Mouse (Mus musculus): ENCODE data around the gene Rnf215. TPM values are rescaled to one million over a fixed set of nuclear protein-coding genes. Genes with fewer than 3 reads are reported as not detected.

Rnf215 gene
- total and polyA plus RNA-seq, 2 experiments = 10.3 to 13.1 TPM

DNA sequence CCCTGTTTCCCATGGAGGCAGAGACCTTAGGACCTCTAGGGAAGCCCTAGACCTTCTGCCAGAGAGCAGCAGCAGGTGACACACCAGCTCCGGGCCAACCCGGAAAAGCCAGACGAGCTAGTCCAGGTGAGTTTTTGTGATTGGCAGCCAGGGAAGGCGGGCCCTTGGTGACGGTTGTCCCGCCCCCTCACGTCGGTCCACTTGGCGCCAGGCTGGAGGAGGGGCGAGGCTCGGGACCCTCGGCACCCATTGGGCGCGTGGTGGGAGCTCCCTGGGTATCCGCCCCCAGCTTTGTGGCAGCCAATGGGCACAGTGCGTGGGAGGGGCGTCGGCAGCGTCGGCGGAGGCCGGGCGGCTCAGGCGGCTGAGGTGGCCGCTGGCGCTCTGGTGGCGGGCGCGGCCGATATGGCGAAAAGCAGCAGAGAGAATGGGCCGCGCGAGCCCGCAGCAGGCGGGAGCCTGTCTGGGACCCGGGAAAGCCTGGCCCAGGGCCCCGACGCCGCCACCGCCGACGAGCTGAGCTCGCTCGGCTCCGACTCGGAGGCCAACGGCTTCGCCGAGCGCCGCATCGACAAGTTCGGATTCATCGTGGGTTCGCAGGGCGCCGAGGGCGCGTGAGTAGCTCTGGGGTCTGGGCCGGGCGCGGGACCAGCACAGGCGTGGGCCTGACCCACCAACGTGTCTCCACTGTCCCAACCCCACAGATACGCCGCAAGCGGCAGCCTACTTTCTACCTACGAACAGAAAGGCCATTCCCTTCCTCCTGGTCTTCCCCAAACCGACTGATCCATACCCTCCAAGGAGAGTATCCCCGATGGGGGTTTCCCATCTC, 51.7 kb downstream of the Rnf215 start, which contains the start of gene Tbc1d10a:
TSS of gene Tbc1d10a (plus strand) at position 304 of the 832 bp plus-strand sequence.
- Histone ChIP-seq H3K27me3 (ENCODE audit: control insufficient read depth, insufficient read depth, low read length) (no peaks in the 10 kb centered on the region), H3K36me3 (ENCODE audit: control insufficient read depth, insufficient read depth, low read length) (no peaks in the 10 kb centered on the region), H3K9ac (ENCODE audit: low read depth, low read length) (peak within 1 kb of the TSS; percentile 85), H3K27ac (replicated peaks; ENCODE audit: insufficient read depth, low read depth, low read length) (peak within 1 kb of the TSS; percentile 58), H3K4me3 (ENCODE audit: insufficient read depth, low read depth, low read length) (peak within 1 kb of the TSS; percentile 82), H3K79me2 (ENCODE audit: control insufficient read depth, insufficient read depth, low read length) (peaks cover 25% of the 10 kb centered on the region; the same call in 1 of the 2 replicates), H3K4me1 (ENCODE audit: control insufficient read depth, insufficient read depth, low read length) (peaks cover 33% of the 10 kb centered on the region)
- peak; percentile 92 for DNase-seq (ENCODE audit: extremely low read depth, low read depth, low spot score)
- TF ChIP-seq CTCF (IDR thresholded peaks at IDR 0.05; ENCODE audit: low read depth, low read length) (0 out of 2 replicates have a peak, but pooled peaks have one; percentile 0), POLR2A (IDR thresholded peaks at IDR 0.05; ENCODE audit: extremely low read depth, insufficient read depth, low read length) (peak; percentile 92)
- under 1% methylated on average over 71 of the region's 71 CpGs for WGBS

DNA sequence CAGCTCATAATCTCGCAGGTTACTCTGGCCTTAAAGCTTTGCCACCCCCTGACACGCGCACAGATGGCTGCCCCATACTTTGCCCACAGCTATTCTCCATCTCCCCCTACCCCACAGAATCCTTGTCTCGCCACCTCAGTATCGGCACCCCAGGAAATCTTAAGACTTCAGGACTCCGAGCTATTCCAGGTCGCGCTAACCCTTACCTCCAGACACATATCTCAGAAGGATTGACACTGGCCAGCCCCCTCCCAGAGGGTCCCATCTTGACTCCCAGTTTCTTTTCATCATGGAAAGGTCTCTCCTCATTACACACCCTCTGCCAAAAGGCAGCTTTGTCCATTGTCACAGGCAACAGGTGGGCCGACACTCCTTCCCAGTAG, 52.3 kb downstream of the Rnf215 start:
- H3K9ac ChIP-seq (ENCODE audit: low read depth, low read length) = peak overlapping the region; percentile 85
- DNase-seq (ENCODE audit: extremely low read depth, low read depth, low spot score) = no peak
- H3K36me3 ChIP-seq (ENCODE audit: control insufficient read depth, insufficient read depth, low read length) = no peaks in the 10 kb centered on the region
- H3K4me1 ChIP-seq (ENCODE audit: control insufficient read depth, insufficient read depth, low read length) = peaks cover 35% of the 10 kb centered on the region
- H3K27ac ChIP-seq (replicated peaks; ENCODE audit: insufficient read depth, low read depth, low read length) = peak overlapping the region; percentile 58
- no peak for TF ChIP-seq POLR2A (IDR thresholded peaks at IDR 0.05; ENCODE audit: extremely low read depth, insufficient read depth, low read length)
- no peak for TF ChIP-seq CTCF (IDR thresholded peaks at IDR 0.05; ENCODE audit: low read depth, low read length)
- 13% methylated on average over 9 of the region's 9 CpGs for whole genome bisulfite sequencing
- peaks cover 31% of the 10 kb centered on the region for H3K79me2 ChIP-seq (ENCODE audit: control insufficient read depth, insufficient read depth, low read length)
- no peaks in the 10 kb centered on the region for H3K27me3 ChIP-seq (ENCODE audit: control insufficient read depth, insufficient read depth, low read length)
- H3K4me3 ChIP-seq (ENCODE audit: insufficient read depth, low read depth, low read length) = peak overlapping the region; percentile 82

DNA sequence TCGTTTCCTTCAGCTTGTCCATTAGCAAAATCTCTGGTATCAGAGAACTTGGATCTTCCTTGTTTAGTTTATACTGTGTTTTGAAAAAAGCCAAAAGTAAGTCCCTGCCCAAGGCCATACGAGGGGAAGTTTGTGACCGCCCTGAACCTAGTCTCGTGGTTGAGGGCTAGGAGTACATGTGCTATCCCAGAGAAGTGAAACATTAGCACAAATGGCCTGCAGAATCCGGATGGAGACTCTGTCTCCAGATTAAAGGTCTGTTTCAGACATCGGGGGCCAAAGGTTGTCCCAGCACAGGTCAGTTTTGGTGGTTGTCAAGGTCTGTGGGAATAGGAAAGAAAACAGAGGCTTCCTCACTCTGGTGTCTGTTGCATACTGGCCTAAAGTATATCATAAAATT, 54.2 kb downstream of the Rnf215 start:
- Histone ChIP-seq H3K27me3 (ENCODE audit: control insufficient read depth, insufficient read depth, low read length) (no peaks in the 10 kb centered on the region), H3K27ac (replicated peaks; ENCODE audit: insufficient read depth, low read depth, low read length) (peak overlapping the region; percentile 58), H3K9ac (ENCODE audit: low read depth, low read length) (peak overlapping the region; percentile 57), H3K36me3 (ENCODE audit: control insufficient read depth, insufficient read depth, low read length) (no peaks in the 10 kb centered on the region), H3K4me1 (ENCODE audit: control insufficient read depth, insufficient read depth, low read length) (peaks cover 35% of the 10 kb centered on the region), H3K4me3 (ENCODE audit: insufficient read depth, low read depth, low read length) (no peak overlapping the region; the same call in 1 of the 2 replicates), H3K79me2 (ENCODE audit: control insufficient read depth, insufficient read depth, low read length) (peaks cover 41% of the 10 kb centered on the region)
- 12% methylated on average over 6 of the region's 6 CpGs for WGBS
- TF ChIP-seq POLR2A (IDR thresholded peaks at IDR 0.05; ENCODE audit: extremely low read depth, insufficient read depth, low read length) = no peak
- TF ChIP-seq CTCF (IDR thresholded peaks at IDR 0.05; ENCODE audit: low read depth, low read length) = no peak
- peak; percentile 95 for DNase-seq (ENCODE audit: extremely low read depth, low read depth, low spot score)

- H3K79me2 ChIP-seq (ENCODE audit: control insufficient read depth, insufficient read depth, low read length) = peaks cover 54% of the 10 kb centered on the region
- TF ChIP-seq POLR2A (IDR thresholded peaks at IDR 0.05; ENCODE audit: extremely low read depth, insufficient read depth, low read length) (no peak), CTCF (IDR thresholded peaks at IDR 0.05; ENCODE audit: low read depth, low read length) (no peak)
- peak overlapping the region; percentile 45 for H3K27ac ChIP-seq (replicated peaks; ENCODE audit: insufficient read depth, low read depth, low read length)
- no peaks in the 10 kb centered on the region for H3K27me3 ChIP-seq (ENCODE audit: control insufficient read depth, insufficient read depth, low read length)
- DNase-seq (ENCODE audit: extremely low read depth, low read depth, low spot score) = peak; percentile 64
- no peak overlapping the region for H3K9ac ChIP-seq (ENCODE audit: low read depth, low read length)
- WGBS = 24% methylated on average over 3 of the region's 3 CpGs
- peaks cover 35% of the 10 kb centered on the region for H3K4me1 ChIP-seq (ENCODE audit: control insufficient read depth, insufficient read depth, low read length)
- no peaks in the 10 kb centered on the region for H3K36me3 ChIP-seq (ENCODE audit: control insufficient read depth, insufficient read depth, low read length)
- H3K4me3 ChIP-seq (ENCODE audit: insufficient read depth, low read depth, low read length) = no peak overlapping the region
Measured at GRCm38 (mm10) chr11:4190677-4191076, 55.7 kb downstream of the Rnf215 start.

Other genes with a start within 250 kb of the Rnf215 start
- not detected in 2 replicates for gene 4921536K21Rik, start 240.1 kb upstream of the Rnf215 start, total RNA-seq (2014; rRNA removed)
- gene 4921536K21Rik, start 240.1 kb upstream of the Rnf215 start, polyA plus RNA-seq (2012; rRNA removed) = not detected in 2 replicates
- gene Dusp18, start 240.0 kb upstream of the Rnf215 start, total RNA-seq (2014; rRNA removed) = under 0.01 and 0.07 TPM in 2 replicates
- 0.05 TPM in 2 replicates for gene Dusp18, start 240.0 kb upstream of the Rnf215 start, polyA plus RNA-seq (2012; rRNA removed)
- 0.18 and 0.34 TPM in 2 replicates for gene Slc35e4, start 220.5 kb upstream of the Rnf215 start, total RNA-seq (2014; rRNA removed)
- gene Slc35e4, start 220.5 kb upstream of the Rnf215 start, polyA plus RNA-seq (2012; rRNA removed) = 0.27 and 0.46 TPM in 2 replicates
- 101 and 110 TPM in 2 replicates for gene Tcn2, start 203.0 kb upstream of the Rnf215 start, total RNA-seq (2014; rRNA removed)
- 211 and 236 TPM in 2 replicates for gene Tcn2, start 203.0 kb upstream of the Rnf215 start, polyA plus RNA-seq (2012; rRNA removed)
- 17.9 and 20.8 TPM in 2 replicates for gene Pes1, start 171.2 kb upstream of the Rnf215 start, total RNA-seq (2014; rRNA removed)
- gene Pes1, start 171.2 kb upstream of the Rnf215 start, polyA plus RNA-seq (2012; rRNA removed) = 17.9 and 22.2 TPM in 2 replicates
- gene 4930556J24Rik, start 158.4 kb upstream of the Rnf215 start, total RNA-seq (2014; rRNA removed) = 0.09 TPM in 1 of 2 replicates, not detected in the other
- not detected in 2 replicates for gene 4930556J24Rik, start 158.4 kb upstream of the Rnf215 start, polyA plus RNA-seq (2012; rRNA removed)
- gene Gal3st1, start 151.6 kb upstream of the Rnf215 start, total RNA-seq (2014; rRNA removed) = 2.2 and 2.6 TPM in 2 replicates
- 1.4 and 4.4 TPM in 2 replicates for gene Gal3st1, start 151.6 kb upstream of the Rnf215 start, polyA plus RNA-seq (2012; rRNA removed)
- gene Sec14l4, start 103.7 kb upstream of the Rnf215 start, total RNA-seq (2014; rRNA removed) = 97.5 and 130 TPM in 2 replicates
- gene Sec14l4, start 103.7 kb upstream of the Rnf215 start, polyA plus RNA-seq (2012; rRNA removed) = 92.9 and 108 TPM in 2 replicates
- not detected in 2 replicates for gene Sec14l3, start 70.4 kb upstream of the Rnf215 start, total RNA-seq (2014; rRNA removed)
- gene Sec14l3, start 70.4 kb upstream of the Rnf215 start, polyA plus RNA-seq (2012; rRNA removed) = not detected in 2 replicates
- gene Mtfp1, start 39.8 kb upstream of the Rnf215 start, total RNA-seq (2014; rRNA removed) = 16.6 and 23.4 TPM in 2 replicates
- 39.2 and 41.5 TPM in 2 replicates for gene Mtfp1, start 39.8 kb upstream of the Rnf215 start, polyA plus RNA-seq (2012; rRNA removed)
- 302 and 310 TPM in 2 replicates for gene Sec14l2, start 11.8 kb upstream of the Rnf215 start, total RNA-seq (2014; rRNA removed)
- 349 and 371 TPM in 2 replicates for gene Sec14l2, start 11.8 kb upstream of the Rnf215 start, polyA plus RNA-seq (2012; rRNA removed)
- 4.0 and 4.5 TPM in 2 replicates for gene Ccdc157, start 25.1 kb downstream of the Rnf215 start, total RNA-seq (2014; rRNA removed)
- 6.5 and 9.3 TPM in 2 replicates for gene Ccdc157, start 25.1 kb downstream of the Rnf215 start, polyA plus RNA-seq (2012; rRNA removed)
- 4.3 and 4.6 TPM in 2 replicates for gene Sf3a1, start 25.1 kb downstream of the Rnf215 start, total RNA-seq (2014; rRNA removed)
- 10.0 and 12.2 TPM in 2 replicates for gene Sf3a1, start 25.1 kb downstream of the Rnf215 start, polyA plus RNA-seq (2012; rRNA removed)
- 23.4 and 23.6 TPM in 2 replicates for gene Tbc1d10a, start 51.6 kb downstream of the Rnf215 start, total RNA-seq (2014; rRNA removed)
- gene Tbc1d10a, start 51.6 kb downstream of the Rnf215 start, polyA plus RNA-seq (2012; rRNA removed) = 18.5 and 22.9 TPM in 2 replicates
- gene Castor1, start 83.0 kb downstream of the Rnf215 start, total RNA-seq (2014; rRNA removed) = 1.4 and 1.7 TPM in 2 replicates
- 2.3 and 2.5 TPM in 2 replicates for gene Castor1, start 83.0 kb downstream of the Rnf215 start, polyA plus RNA-seq (2012; rRNA removed)
- gene Osm, start 101.2 kb downstream of the Rnf215 start, total RNA-seq (2014; rRNA removed) = 0.47 TPM in 1 of 2 replicates, not detected in the other
- not detected in 2 replicates for gene Osm, start 101.2 kb downstream of the Rnf215 start, polyA plus RNA-seq (2012; rRNA removed)
- gene Lif, start 122.4 kb downstream of the Rnf215 start, total RNA-seq (2014; rRNA removed) = not detected in 2 replicates
- gene Lif, start 122.4 kb downstream of the Rnf215 start, polyA plus RNA-seq (2012; rRNA removed) = 0.02 TPM in 2 replicates